Mouse (Mus musculus) kidney, embryonic 15.5 days (tissue): ENCODE measurements around the gene Dpysl4. TPM values are rescaled to one million over a fixed set of nuclear protein-coding genes. Genes with fewer than 3 reads are reported as not detected.
A peak's percentile ranks its signal among the peaks of the same experiment; 100 is the strongest.

Experiments
- ATAC-seq: fragments of 200-750 bp; cut with Nextera tagmentation; replicated peaks from 2 replicates; pipeline ENCODE4 v1.8.0; 2017; ENCODE audit warnings: moderate TSS enrichment; ENCODE audit not compliant: low FRiP score
- H3K27ac ChIP-seq: fragments of 300-500 bp; sonication (generic); 2 replicates; pipeline ENCODE4 v1.5.1; 2015; ENCODE audit warnings: mild to moderate bottlenecking, inconsistent platforms
- H3K27me3 ChIP-seq: fragments of 300-500 bp; sonication (generic); 2 replicates; pipeline ENCODE4 v1.6.1; 2015; ENCODE audit warnings: inconsistent platforms
- H3K36me3 ChIP-seq: fragments of 300-500 bp; sonication (generic); 2 replicates; pipeline ENCODE4 v1.6.1; 2015; ENCODE audit warnings: inconsistent platforms
- H3K4me1 ChIP-seq: fragments of 300-500 bp; sonication (generic); 2 replicates; pipeline ENCODE4 v1.6.1; 2015; ENCODE audit warnings: inconsistent platforms
- H3K4me2 ChIP-seq: fragments of 300-500 bp; sonication (generic); 2 replicates; pipeline ENCODE4 v1.6.1; 2015; ENCODE audit warnings: moderate library complexity, mild to moderate bottlenecking, inconsistent platforms
- H3K4me3 ChIP-seq: fragments of 300-500 bp; sonication (generic); replicated peaks from 2 replicates; pipeline ENCODE4 v1.5.1; 2015; ENCODE audit warnings: mild to moderate bottlenecking, inconsistent platforms
- H3K9ac ChIP-seq: fragments of 300-500 bp; sonication (generic); 2 replicates; pipeline ENCODE4 v1.6.1; 2015; ENCODE audit warnings: mild to moderate bottlenecking, inconsistent platforms
- H3K9me3 ChIP-seq: fragments of 300-500 bp; sonication (generic); replicated peaks from 2 replicates; pipeline ENCODE4 v1.6.1; 2016; ENCODE audit warnings: inconsistent platforms
- WGBS: fragments of 180-500 bp; shearing (Covaris S2); methylation state at CpG from one replicate; pipeline ENCODE4 v1.1.7; 2015; ENCODE audit warnings: mixed read lengths; 5-methylcytosine and 5-hydroxymethylcytosine counted together
- polyA plus RNA-seq: library from polyadenylated mRNA; unstranded; fragments of >200 nt; fragmentation: Nextera tagmentation; extraction: Ambion mirVana; gene quantifications from 2 replicates; pipeline ENCODE4 v1.2.1, GENCODE M21; 2015

Gene Dpysl4
- 14.6 and 17.6 TPM in 2 replicates for polyA plus RNA-seq

DNA sequence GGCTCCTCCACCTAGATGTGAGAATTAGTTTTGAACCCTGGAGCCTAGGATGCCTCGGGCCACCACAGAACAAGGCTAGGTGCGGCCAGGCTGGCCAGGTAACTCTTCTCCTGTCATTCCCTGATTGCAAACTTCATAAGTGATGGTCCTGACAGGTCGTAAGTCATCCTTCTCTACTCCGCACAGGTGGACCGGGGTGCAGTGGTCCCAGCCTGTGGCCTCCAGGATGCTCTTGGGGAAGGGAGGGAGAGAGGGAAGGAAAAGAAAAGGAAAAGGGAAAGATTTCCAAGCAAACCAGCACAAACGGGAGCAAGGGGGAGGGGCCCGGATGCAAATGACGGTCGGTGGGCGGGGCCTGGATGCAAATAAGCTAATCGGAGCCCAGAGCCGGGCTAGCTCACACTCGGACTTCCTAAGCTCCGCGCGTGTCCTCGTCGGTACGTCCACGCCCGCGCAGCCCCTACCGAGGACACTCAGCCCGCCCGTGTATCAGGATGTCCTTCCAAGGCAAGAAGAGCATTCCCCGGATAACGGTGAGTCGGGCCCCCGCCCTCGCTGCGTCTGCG lies at the start of gene Dpysl4:
TSS of gene Dpysl4 (plus strand) at position 373 of the 566 bp plus-strand sequence.
- no peak within 1 kb of the TSS for H3K27ac ChIP-seq
- ATAC-seq: peak; percentile 78
- H3K9ac ChIP-seq: peak within 1 kb of the TSS; percentile 51
- H3K4me3 ChIP-seq: peak within 1 kb of the TSS; percentile 69
- no peaks in the 10 kb centered on the region for H3K36me3 ChIP-seq
- 7% methylated on average over 32 of the region's 32 CpGs for WGBS
- H3K9me3 ChIP-seq: 0 out of 2 replicates have a peak, but pooled peaks cover 2% of the 10 kb centered on the region
- peaks cover 46% of the 10 kb centered on the region for H3K27me3 ChIP-seq
- H3K4me1 ChIP-seq: peaks cover 31% of the 10 kb centered on the region
- peak within 1 kb of the TSS; percentile 97 for H3K4me2 ChIP-seq

DNA sequence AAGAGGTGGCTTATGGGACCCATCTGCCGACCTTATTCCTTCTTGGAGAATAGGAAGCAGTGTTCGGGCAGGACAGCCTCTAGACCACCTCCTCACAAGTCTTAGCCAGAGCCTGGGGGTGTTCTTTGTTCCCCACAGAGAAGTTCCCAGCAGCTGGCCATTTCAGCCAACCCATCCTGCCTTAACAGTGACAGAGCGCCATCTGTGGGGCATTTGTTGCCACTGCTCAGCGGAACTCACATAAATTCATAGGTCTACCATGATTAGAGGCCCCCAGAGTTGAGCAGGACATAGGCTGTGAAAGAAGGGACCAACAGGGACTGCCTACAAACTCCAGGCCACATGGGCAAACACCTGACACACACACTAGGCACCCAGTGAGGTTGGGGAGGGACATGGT lies 22.4 kb upstream of the Dpysl4 start:
- Histone ChIP-seq H3K4me1 (no peaks in the 10 kb centered on the region), H3K27me3 (0 out of 2 replicates have a peak, but pooled peaks cover 7% of the 10 kb centered on the region), H3K36me3 (no peaks in the 10 kb centered on the region), H3K27ac (no peak overlapping the region), H3K4me3 (no peak overlapping the region), H3K9me3 (no peaks in the 10 kb centered on the region), H3K9ac (no peak overlapping the region), H3K4me2 (no peak overlapping the region)
- WGBS: 54% methylated on average over 4 of the region's 4 CpGs
- ATAC-seq: no peak

DNA sequence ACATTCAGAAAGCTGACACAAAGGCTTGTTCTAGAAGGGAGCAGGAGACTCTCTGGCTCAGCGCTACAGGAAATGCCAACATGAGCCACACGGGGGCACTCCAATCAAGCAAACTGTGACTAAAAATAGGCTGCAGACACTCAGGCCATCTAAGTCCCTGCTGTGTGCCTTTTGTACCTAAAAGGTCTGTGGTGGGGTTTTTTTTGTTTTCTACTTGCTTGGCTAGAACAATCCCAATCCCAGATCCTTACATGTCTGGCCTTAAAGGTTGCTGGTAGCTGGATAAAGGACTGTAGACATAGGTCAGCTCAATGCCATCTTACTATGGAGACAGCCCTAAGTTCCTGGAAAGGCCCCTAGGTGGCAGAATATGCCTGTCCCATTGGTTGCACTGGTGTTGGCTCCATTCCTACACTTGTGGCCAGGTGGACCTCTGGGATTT lies 17.6 kb upstream of the Dpysl4 start:
- Histone ChIP-seq H3K9me3 (no peaks in the 10 kb centered on the region), H3K36me3 (no peaks in the 10 kb centered on the region), H3K27me3 (0 out of 2 replicates have a peak, but pooled peaks cover 7% of the 10 kb centered on the region), H3K4me1 (no peaks in the 10 kb centered on the region), H3K27ac (no peak overlapping the region), H3K4me3 (no peak overlapping the region), H3K9ac (no peak overlapping the region), H3K4me2 (no peak overlapping the region)
- WGBS: 4% methylated on average over 2 of the region's 2 CpGs
- ATAC-seq: peak; percentile 69; the same call in 1 of the 2 replicates

DNA sequence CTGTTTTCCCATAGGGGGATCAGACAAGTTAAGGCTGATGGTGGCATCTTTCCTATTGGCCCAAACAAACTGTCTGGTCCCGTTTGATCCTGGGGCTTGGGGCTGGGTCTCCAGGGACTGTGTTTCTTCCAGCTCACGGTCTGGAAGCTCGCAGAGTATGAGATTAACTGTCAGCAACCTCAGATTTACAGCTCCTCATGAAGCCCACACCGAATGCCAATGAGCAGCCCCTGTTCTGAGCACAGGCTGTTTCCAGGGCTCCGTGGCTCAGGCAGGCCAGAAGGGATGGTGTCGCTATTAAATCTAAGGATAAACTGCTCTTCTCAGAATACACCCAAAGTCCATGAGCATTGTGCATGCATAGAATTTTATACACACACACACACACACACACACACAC lies 11.6 kb upstream of the Dpysl4 start:
- no peak overlapping the region for H3K4me2 ChIP-seq
- no peaks in the 10 kb centered on the region for H3K36me3 ChIP-seq
- no peak overlapping the region for H3K27ac ChIP-seq
- H3K27me3 ChIP-seq: 0 out of 2 replicates have a peak, but pooled peaks cover 2% of the 10 kb centered on the region
- H3K9me3 ChIP-seq: no peaks in the 10 kb centered on the region
- no peak overlapping the region for H3K4me3 ChIP-seq
- no peak for ATAC-seq
- WGBS: 21% methylated on average over 6 of the region's 6 CpGs
- peaks cover 39% of the 10 kb centered on the region for H3K4me1 ChIP-seq
- H3K9ac ChIP-seq: no peak overlapping the region

DNA sequence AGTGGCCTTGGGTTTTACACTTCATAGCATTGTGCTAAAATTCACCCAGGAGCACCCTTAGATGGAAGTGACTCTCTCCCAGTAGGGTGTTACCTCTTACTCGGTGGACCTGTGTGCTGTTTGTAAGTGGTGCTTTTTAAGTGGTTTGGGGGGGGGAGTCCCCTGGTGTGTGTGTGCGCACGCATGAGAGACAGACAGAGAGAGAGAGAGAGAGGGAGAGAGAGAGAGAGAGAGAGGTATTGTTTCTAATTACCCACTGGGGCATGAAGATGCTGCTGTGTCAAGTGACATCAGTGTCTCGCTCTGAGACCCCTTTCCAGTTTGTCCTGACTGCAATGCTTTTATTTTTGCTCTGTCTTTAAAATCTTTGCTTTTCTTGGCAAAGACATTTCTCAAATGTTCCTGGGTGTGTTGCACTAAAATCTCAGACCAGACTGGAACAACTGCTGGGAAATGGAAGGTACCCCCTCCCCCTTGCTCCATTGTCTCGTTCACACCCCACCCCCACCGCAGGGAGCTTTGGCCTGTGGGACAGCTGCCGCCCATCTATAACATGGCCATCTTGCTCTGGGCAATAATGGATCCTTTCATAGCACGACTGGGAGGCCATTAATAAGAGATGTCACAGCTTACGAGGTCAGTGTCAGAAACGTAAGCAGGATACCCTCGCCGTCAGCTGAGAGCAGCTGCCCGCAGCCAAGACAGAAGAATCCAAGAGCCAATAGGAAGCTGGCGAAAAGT lies 10.6 kb upstream of the Dpysl4 start:
- ATAC-seq: no peak
- 0 out of 2 replicates have a peak, but pooled peaks cover 2% of the 10 kb centered on the region for H3K27me3 ChIP-seq

DNA sequence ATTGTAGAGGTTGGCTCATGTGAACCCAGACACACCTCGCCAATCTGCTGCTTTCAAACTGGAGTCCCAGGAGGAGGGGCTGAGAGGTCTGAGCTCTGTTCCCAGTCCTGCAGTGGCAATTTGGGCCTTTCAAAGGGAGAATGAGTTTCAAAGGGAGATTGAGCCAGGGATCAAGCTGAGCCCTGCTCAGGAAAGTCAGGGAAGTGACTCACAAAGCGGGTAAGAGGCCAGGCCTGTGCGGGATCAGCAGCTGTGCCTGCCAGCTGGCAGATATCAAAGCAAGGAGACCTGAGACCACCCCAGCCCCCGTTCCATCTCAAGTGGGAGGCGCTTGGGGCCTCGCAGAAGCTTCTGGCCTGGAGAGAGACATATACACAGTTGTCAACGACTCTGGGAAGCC lies 8.5 kb upstream of the Dpysl4 start:
- Histone ChIP-seq H3K27ac (0 out of 2 replicates have a peak overlapping the region, but pooled peaks have one; percentile 30), H3K36me3 (no peaks in the 10 kb centered on the region), H3K4me3 (no peak overlapping the region), H3K27me3 (0 out of 2 replicates have a peak, but pooled peaks cover 2% of the 10 kb centered on the region), H3K9ac (no peak overlapping the region), H3K9me3 (0 out of 2 replicates have a peak, but pooled peaks cover 3% of the 10 kb centered on the region), H3K4me2 (no peak overlapping the region), H3K4me1 (peaks cover 42% of the 10 kb centered on the region)
- 15% methylated on average over 7 of the region's 7 CpGs for WGBS
- no peak; the same call in 1 of the 2 replicates for ATAC-seq

More for the DNA sequence above, 10.6 kb upstream of the Dpysl4 start:
- H3K4me2 ChIP-seq: no peak overlapping the region
- no peaks in the 10 kb centered on the region for H3K9me3 ChIP-seq
- no peaks in the 10 kb centered on the region for H3K36me3 ChIP-seq
- no peak overlapping the region for H3K27ac ChIP-seq
- no peak overlapping the region for H3K9ac ChIP-seq
- WGBS: 30% methylated on average over 14 of the region's 14 CpGs
- H3K4me3 ChIP-seq: no peak overlapping the region
- H3K4me1 ChIP-seq: peaks cover 39% of the 10 kb centered on the region

DNA sequence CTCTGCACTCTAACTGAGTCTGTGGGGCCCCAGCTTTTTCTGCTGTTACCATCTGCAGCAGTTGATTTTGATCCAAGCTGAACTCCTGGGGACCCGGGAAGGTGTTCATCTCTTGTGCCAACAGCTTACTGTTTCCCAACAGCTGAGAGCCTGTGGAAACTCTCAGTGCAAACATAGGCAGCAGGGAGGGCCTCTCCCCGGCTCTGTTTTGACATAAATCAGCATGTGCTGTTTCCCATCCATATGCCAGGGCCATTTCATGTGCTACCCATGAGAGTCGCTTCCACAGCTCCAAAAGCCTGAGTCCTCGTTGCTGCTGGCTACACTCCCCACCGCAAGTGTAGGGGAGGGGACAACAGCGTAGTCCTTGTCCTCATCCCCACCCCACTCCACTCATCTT lies 7.6 kb upstream of the Dpysl4 start:
- 40% methylated on average over 6 of the region's 6 CpGs for WGBS
- no peak; the same call in 1 of the 2 replicates for ATAC-seq
- 0 out of 2 replicates have a peak overlapping the region, but pooled peaks have one; percentile 30 for H3K27ac ChIP-seq
- H3K4me2 ChIP-seq: no peak overlapping the region
- 0 out of 2 replicates have a peak, but pooled peaks cover 3% of the 10 kb centered on the region for H3K9me3 ChIP-seq
- no peak overlapping the region for H3K4me3 ChIP-seq
- H3K36me3 ChIP-seq: no peaks in the 10 kb centered on the region
- H3K9ac ChIP-seq: no peak overlapping the region
- H3K27me3 ChIP-seq: 0 out of 2 replicates have a peak, but pooled peaks cover 2% of the 10 kb centered on the region
- H3K4me1 ChIP-seq: peaks cover 47% of the 10 kb centered on the region

DNA sequence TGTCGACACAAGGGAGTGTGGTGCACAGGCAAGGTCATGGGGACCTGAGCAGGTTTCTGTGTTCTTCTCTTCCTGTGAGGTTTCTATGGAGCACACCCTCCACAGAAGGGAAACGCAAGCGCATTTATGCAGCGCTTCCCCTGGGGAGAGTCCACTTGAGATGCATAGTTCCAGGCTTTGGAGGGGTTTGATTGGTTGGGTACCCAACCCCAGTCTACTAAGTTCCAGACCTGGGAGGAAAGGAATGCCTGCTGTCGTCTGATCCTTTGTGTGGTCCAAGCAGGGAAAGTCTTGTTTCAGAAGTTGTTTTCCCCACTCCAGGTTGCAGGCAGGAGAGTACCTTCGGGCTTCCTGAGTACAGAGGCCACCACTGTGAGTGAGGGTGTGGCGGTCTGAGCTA lies 6.7 kb upstream of the Dpysl4 start:
- ATAC-seq: no peak
- Histone ChIP-seq H3K4me3 (no peak overlapping the region), H3K4me2 (no peak overlapping the region), H3K9ac (no peak overlapping the region), H3K36me3 (no peaks in the 10 kb centered on the region), H3K4me1 (peaks cover 47% of the 10 kb centered on the region), H3K27ac (no peak overlapping the region), H3K9me3 (0 out of 2 replicates have a peak, but pooled peaks cover 3% of the 10 kb centered on the region), H3K27me3 (0 out of 2 replicates have a peak, but pooled peaks cover 2% of the 10 kb centered on the region)
- WGBS: 67% methylated on average over 7 of the region's 7 CpGs

DNA sequence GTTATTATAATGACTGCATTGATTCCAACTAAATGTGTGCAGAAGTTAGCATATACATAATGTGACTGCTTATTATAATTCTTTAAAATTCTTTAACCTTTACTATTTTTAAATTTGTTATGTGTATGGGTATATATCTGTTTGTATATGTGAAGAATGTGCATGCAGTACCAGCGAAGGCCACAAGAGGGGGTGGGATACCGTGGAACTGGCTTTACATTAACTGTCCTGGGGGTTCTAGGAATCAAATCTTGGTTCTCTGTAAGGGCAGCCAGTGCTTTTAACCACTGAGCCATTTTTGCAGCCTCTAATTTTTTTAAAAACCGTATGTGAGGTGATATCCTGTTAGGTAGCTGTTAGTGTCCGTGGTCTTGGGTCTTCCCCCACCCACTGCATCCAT lies 5.1 kb upstream of the Dpysl4 start:
- Histone ChIP-seq H3K9ac (no peak overlapping the region), H3K27me3 (peaks cover 15% of the 10 kb centered on the region), H3K4me2 (no peak overlapping the region), H3K36me3 (no peaks in the 10 kb centered on the region), H3K4me1 (peaks cover 43% of the 10 kb centered on the region), H3K9me3 (0 out of 2 replicates have a peak, but pooled peaks cover 3% of the 10 kb centered on the region), H3K4me3 (no peak overlapping the region), H3K27ac (no peak overlapping the region)
- no peak for ATAC-seq
- WGBS: 76% methylated on average over 4 of the region's 4 CpGs

DNA sequence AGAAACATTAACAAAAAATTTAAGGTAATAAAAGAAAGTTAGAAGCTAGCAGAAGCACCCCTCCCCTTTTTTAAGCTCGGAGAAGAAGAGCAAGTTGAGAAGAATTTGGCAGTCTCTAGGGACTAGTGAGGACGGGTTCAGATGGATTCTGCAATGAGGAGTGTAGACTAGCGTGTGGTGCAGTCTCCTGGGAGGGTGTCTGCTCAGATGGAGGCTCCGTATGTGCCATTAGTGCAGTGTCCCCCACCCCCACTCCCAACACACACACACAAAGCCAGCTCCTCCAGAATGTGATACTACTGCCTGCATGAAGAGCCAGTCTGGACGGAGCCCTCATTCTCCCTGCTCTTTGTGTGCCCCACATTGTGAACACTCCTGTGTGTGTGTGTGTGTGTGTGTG lies 4.6 kb upstream of the Dpysl4 start:
- 0 out of 2 replicates have a peak, but pooled peaks cover 3% of the 10 kb centered on the region for H3K9me3 ChIP-seq
- H3K27ac ChIP-seq: no peak overlapping the region
- H3K4me3 ChIP-seq: no peak overlapping the region
- H3K27me3 ChIP-seq: peaks cover 20% of the 10 kb centered on the region
- no peak overlapping the region for H3K9ac ChIP-seq
- H3K4me2 ChIP-seq: no peak overlapping the region
- WGBS: 68% methylated on average over 5 of the region's 5 CpGs
- H3K4me1 ChIP-seq: peaks cover 45% of the 10 kb centered on the region
- no peak for ATAC-seq
- no peaks in the 10 kb centered on the region for H3K36me3 ChIP-seq

DNA sequence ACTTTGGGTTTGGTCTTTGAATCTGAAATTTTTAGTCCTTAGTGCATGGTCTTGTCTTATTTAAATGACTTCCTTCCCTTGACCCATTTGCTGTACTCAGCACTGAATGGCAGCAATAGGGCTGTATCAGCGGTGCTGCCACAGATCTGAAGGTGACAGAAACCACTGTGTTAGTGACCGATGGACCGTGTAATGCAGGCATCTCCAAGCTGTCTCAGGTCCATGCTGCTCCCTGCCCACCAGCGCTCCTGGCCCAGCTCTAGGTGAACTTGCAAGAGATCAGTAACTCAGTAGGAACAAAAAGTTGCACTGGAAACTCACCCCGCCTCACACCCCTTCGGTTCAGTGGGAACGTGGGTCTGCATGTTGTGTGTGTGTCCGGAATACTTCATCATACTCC lies 3.5 kb upstream of the Dpysl4 start:
- Histone ChIP-seq H3K27ac (no peak overlapping the region), H3K27me3 (peaks cover 30% of the 10 kb centered on the region), H3K4me2 (no peak overlapping the region), H3K9ac (no peak overlapping the region), H3K4me1 (peaks cover 46% of the 10 kb centered on the region), H3K9me3 (0 out of 2 replicates have a peak, but pooled peaks cover 3% of the 10 kb centered on the region), H3K36me3 (no peaks in the 10 kb centered on the region), H3K4me3 (no peak overlapping the region)
- WGBS: 40% methylated on average over 8 of the region's 8 CpGs
- ATAC-seq: no peak

DNA sequence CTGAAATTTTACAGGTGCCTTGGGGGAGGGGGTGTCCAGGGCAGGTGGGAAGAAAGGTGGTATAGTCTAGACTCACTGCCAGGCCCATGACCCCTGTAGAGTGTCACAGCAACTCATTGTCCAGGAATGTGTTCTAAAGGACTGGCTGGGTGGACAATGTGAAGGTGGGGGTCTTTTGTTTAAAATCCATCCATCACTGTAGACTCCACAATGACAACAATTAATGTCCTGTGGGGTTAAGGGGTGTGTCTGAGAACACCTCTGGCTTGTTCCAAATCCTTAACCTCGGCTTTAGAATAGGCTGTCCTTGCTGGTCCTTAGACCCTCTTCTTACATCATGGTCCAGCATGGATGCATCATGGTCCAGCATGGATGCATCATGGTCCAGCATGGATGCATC lies 1.5 kb upstream of the Dpysl4 start:
- H3K9ac ChIP-seq: no peak overlapping the region
- no peak overlapping the region for H3K4me3 ChIP-seq
- H3K36me3 ChIP-seq: no peaks in the 10 kb centered on the region
- no peak overlapping the region for H3K4me2 ChIP-seq
- H3K9me3 ChIP-seq: 0 out of 2 replicates have a peak, but pooled peaks cover 3% of the 10 kb centered on the region
- WGBS: 71% methylated on average over 1 of the region's 1 CpGs
- H3K4me1 ChIP-seq: peaks cover 31% of the 10 kb centered on the region
- peaks cover 46% of the 10 kb centered on the region for H3K27me3 ChIP-seq
- no peak for ATAC-seq
- H3K27ac ChIP-seq: no peak overlapping the region
